Mouse (Mus musculus) midbrain, embryonic 14.5 days (tissue): ENCODE results near the gene Hadh. TPM values are rescaled to one million over a fixed set of nuclear protein-coding genes. Genes with fewer than 3 reads are reported as not detected.
A peak's percentile ranks its signal among the peaks of the same experiment; 100 is the strongest.

ENCODE experiments used
- ATAC-seq: fragments of 200-750 bp; cut with Nextera tagmentation; 2 replicates; pipeline ENCODE4 v1.8.0; 2017; ENCODE audit warnings: moderate number of reproducible peaks, moderate library complexity; ENCODE audit not compliant: low FRiP score, low TSS enrichment
- DNase-seq: peaks from one replicate; pipeline ENCODE4 v3.0.0-alpha.2; 2015
- H3K27ac ChIP-seq: fragments of 300-500 bp; sonication (generic); replicated peaks from 2 replicates; pipeline ENCODE4 v1.5.1; 2014; ENCODE audit warnings: mild to moderate bottlenecking, low read depth, low read length, moderate library complexity
- H3K27me3 ChIP-seq: fragments of 300-500 bp; sonication (generic); 2 replicates; pipeline ENCODE4 v1.6.1; 2014; ENCODE audit warnings: low read length, control low read depth, mixed read lengths; ENCODE audit not compliant: control insufficient read depth, insufficient read depth
- H3K36me3 ChIP-seq: fragments of 300-500 bp; sonication (generic); 2 replicates; pipeline ENCODE4 v1.6.1; 2014; ENCODE audit warnings: low read length, control low read depth; ENCODE audit not compliant: control insufficient read depth, insufficient read depth
- H3K4me1 ChIP-seq: fragments of 300-500 bp; sonication (generic); 2 replicates; pipeline ENCODE4 v1.6.1; 2014; ENCODE audit warnings: mild to moderate bottlenecking, antibody characterized with exemption, low read length, control low read depth; ENCODE audit not compliant: control insufficient read depth, insufficient read depth
- H3K4me2 ChIP-seq: fragments of 300-500 bp; sonication (generic); 2 replicates; pipeline ENCODE4 v1.6.1; 2014; ENCODE audit warnings: mild to moderate bottlenecking, low read length, moderate library complexity
- H3K4me3 ChIP-seq: fragments of 300-500 bp; sonication (generic); replicated peaks from 2 replicates; pipeline ENCODE4 v1.5.1; 2014; ENCODE audit warnings: low read depth, low read length
- H3K9ac ChIP-seq: fragments of 300-500 bp; sonication (generic); replicated peaks from 2 replicates; pipeline ENCODE4 v1.6.1; 2014; ENCODE audit warnings: mild to moderate bottlenecking, low read length, moderate library complexity
- H3K9me3 ChIP-seq: fragments of 300-500 bp; sonication (generic); 2 replicates; pipeline ENCODE4 v1.6.1; 2016; ENCODE audit warnings: low read length, control low read depth, mixed read lengths; ENCODE audit not compliant: control insufficient read depth
- WGBS: fragments of 180-500 bp; shearing (Covaris S2); extraction: QIAGEN DNeasy Blood & Tissue Kit; methylation state at CpG from one replicate; pipeline ENCODE4 v1.1.7; 2014; 5-methylcytosine and 5-hydroxymethylcytosine counted together
- polyA plus RNA-seq: library from polyadenylated mRNA; unstranded; fragments of >200 nt; fragmentation: Nextera tagmentation; extraction: Ambion mirVana; gene quantifications from 2 replicates; pipeline ENCODE4 v1.2.1, GENCODE M21; 2014

The Hadh gene
- polyA plus RNA-seq, 1 experiment from 2014 or later, result 26.5 TPM

DNA sequence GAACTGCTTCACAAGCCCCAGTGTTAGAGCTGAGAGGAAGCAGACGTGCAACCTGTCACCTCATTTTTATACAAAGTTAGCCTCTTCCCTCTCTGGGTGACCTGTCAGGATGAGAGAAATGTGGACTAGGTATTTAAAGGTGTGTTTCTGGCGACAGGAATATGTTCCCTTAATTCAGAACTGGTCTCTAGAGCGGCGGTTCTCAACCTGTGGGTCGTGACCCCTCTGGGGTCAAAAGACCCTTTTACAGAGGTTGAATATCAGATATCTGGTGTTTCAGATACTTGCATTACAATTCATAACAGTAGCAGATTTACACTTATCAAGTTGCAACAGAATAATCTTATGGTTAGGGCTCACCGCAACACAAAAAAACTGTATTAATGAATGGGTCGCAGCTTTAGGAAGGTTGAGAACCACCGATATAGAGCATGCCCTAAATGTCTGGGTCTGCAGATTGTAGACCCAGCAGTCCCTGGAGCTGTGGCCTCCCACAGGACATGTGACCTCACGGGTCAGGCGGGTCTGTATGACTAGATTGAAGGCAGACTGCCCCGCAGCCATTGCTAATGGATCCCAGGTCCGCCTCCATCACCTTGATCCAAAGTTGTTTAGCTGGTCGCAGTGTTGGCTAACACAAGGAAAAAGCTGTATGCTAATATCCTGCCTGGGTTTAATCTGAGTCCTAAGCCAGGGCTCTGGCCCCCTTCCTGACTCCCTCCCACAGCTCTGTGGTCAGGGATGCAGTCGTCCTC is 53.1 kb downstream of the Hadh start:
- no peak for DNase-seq
- no peak for ATAC-seq
- 89% methylated on average over 14 of the region's 14 CpGs for WGBS
- no peaks in the 10 kb centered on the region for H3K27me3 ChIP-seq
- H3K9ac ChIP-seq, result no peak overlapping the region
- H3K4me3 ChIP-seq, result no peak overlapping the region
- no peak overlapping the region for H3K27ac ChIP-seq
- no peak overlapping the region for H3K4me2 ChIP-seq
- peaks cover 2% of the 10 kb centered on the region; the same call in 1 of the 2 replicates for H3K36me3 ChIP-seq
- H3K4me1 ChIP-seq, result no peaks in the 10 kb centered on the region
- no peaks in the 10 kb centered on the region for H3K9me3 ChIP-seq

- peak; percentile 31 for DNase-seq
- no peak overlapping the region for H3K4me3 ChIP-seq
Measured at GRCm38 (mm10) chr3:131214841-131215240, 57.1 kb downstream of the Hadh start.

GRCm38 (mm10) chr3:131214060-131214658 is 57.7 kb downstream of the Hadh start:
- 86% methylated on average over 9 of the region's 9 CpGs for WGBS
- no peak overlapping the region for H3K4me2 ChIP-seq
- DNase-seq, result no peak
- H3K4me1 ChIP-seq, result no peaks in the 10 kb centered on the region
- no peaks in the 10 kb centered on the region; the same call in 1 of the 2 replicates for H3K36me3 ChIP-seq
- no peaks in the 10 kb centered on the region for H3K9me3 ChIP-seq
- no peak overlapping the region for H3K9ac ChIP-seq
- no peak for ATAC-seq
- no peak overlapping the region for H3K4me3 ChIP-seq
- H3K27ac ChIP-seq, result no peak overlapping the region
- H3K27me3 ChIP-seq, result no peaks in the 10 kb centered on the region

More at GRCm38 (mm10) chr3:131214841-131215240, 57.1 kb downstream of the Hadh start:
- ATAC-seq, result no peak
- no peaks in the 10 kb centered on the region for H3K4me1 ChIP-seq
- no peaks in the 10 kb centered on the region; the same call in 1 of the 2 replicates for H3K36me3 ChIP-seq
- H3K9me3 ChIP-seq, result no peaks in the 10 kb centered on the region
- H3K4me2 ChIP-seq, result no peak overlapping the region
- H3K27me3 ChIP-seq, result no peaks in the 10 kb centered on the region
- H3K27ac ChIP-seq, result no peak overlapping the region
- H3K9ac ChIP-seq, result no peak overlapping the region
- 65% methylated on average over 9 of the region's 9 CpGs for WGBS

DNA sequence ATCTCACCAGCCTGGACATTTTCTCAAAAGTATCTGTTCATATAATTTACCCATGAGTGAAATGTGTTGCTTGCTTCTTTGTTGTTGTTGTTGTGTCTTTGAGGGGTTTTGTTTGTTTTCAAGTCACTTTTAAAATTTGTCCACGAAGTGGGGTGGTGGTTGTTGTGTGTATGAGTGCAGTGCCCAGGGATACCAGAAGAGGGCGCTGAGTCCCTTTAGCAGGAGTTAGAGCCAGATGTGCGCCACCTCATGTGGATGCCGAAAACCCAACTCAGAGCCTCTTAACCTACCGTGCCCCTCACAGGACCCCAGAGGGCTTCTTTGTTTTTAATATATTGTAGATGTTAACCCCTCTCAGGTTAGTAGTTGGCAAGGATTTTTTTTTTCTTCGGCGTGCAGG is 59.7 kb downstream of the Hadh start:
- Histone ChIP-seq H3K4me1 (no peaks in the 10 kb centered on the region), H3K4me3 (no peak overlapping the region), H3K27ac (no peak overlapping the region), H3K9ac (no peak overlapping the region), H3K9me3 (no peaks in the 10 kb centered on the region), H3K36me3 (no peaks in the 10 kb centered on the region), H3K27me3 (no peaks in the 10 kb centered on the region), H3K4me2 (no peak overlapping the region)
- DNase-seq (no peak), ATAC-seq (no peak)
- 86% methylated on average over 7 of the region's 7 CpGs for WGBS

DNA sequence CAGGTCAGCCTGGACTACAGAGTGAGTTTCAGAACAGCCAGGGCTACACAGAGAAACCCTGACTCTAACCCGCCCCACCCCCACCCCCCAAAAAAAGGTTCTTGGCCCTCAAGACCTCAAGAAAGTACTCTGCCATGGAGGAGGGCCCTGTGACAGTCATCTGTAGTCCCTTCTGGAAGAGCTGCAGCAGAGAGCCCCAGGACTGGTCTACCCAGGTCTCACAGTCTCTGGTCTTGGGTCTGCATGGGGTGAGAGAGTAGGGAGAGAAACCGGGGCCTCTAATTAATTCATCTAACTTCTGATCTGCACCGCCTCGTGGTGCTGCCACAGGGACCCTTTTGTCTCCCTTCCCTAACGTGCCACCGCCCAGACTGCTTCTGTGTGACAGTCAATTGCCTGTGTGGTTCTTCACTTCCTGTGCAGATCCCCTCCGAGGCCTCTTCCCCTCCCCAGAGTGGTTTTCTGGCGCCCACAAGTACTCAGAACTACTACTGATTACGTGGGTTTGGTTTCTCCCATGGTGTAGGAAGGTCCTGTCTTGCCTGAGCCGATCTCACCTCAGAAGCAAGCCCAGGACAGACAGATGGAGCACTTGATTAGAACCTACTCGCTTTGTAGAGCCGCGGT is 63.5 kb downstream of the Hadh start:
- H3K4me1 ChIP-seq, result no peaks in the 10 kb centered on the region
- ATAC-seq (peak; percentile 55; the same call in 1 of the 2 replicates), DNase-seq (no peak)
- no peak overlapping the region for H3K9ac ChIP-seq
- H3K36me3 ChIP-seq, result peaks cover 11% of the 10 kb centered on the region; the same call in 1 of the 2 replicates
- H3K4me3 ChIP-seq, result no peak overlapping the region
- no peaks in the 10 kb centered on the region for H3K9me3 ChIP-seq
- H3K27ac ChIP-seq, result no peak overlapping the region
- no peaks in the 10 kb centered on the region for H3K27me3 ChIP-seq
- WGBS, result 48% methylated on average over 13 of the region's 13 CpGs
- no peak overlapping the region for H3K4me2 ChIP-seq

- Histone ChIP-seq H3K4me3 (no peak overlapping the region), H3K4me2 (no peak overlapping the region), H3K27me3 (no peaks in the 10 kb centered on the region), H3K9me3 (no peaks in the 10 kb centered on the region), H3K36me3 (peaks cover 11% of the 10 kb centered on the region; the same call in 1 of the 2 replicates), H3K27ac (no peak overlapping the region), H3K9ac (no peak overlapping the region), H3K4me1 (no peaks in the 10 kb centered on the region)
- 75% methylated on average over 5 of the region's 5 CpGs for WGBS
- DNase-seq (no peak), ATAC-seq (peak; percentile 8; the same call in 1 of the 2 replicates)
Measured at GRCm38 (mm10) chr3:131207846-131208245, 64.1 kb downstream of the Hadh start.

DNA sequence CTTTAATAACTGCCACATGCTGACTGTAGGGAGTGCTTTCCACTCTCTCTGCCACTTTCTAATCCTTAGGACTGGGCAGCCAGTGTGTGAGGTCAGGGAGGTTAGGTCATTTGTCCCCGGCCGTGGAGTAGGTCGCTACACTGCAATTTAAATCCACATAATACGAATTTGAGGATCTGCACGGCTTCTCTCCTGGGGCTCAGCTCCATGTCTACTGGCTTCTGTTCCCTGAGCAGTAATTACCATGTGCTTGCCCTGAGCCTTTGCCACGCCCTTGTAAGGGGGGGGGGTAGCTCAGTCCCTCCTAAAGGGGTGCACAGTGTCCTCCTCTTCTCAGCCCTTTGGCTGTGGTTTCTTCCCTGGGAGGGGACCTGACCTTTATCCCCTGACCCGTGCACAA is 69.6 kb downstream of the Hadh start:
- DNase-seq (no peak), ATAC-seq (no peak)
- Histone ChIP-seq H3K9me3 (no peaks in the 10 kb centered on the region), H3K4me1 (peaks cover 4% of the 10 kb centered on the region; the same call in 1 of the 2 replicates), H3K27me3 (no peaks in the 10 kb centered on the region), H3K27ac (no peak overlapping the region), H3K9ac (no peak overlapping the region), H3K4me3 (no peak overlapping the region), H3K36me3 (peaks cover 14% of the 10 kb centered on the region; the same call in 1 of the 2 replicates), H3K4me2 (no peak overlapping the region)
- 33% methylated on average over 7 of the region's 7 CpGs for WGBS

- H3K27me3 ChIP-seq, result no peaks in the 10 kb centered on the region
- 73% methylated on average over 20 of the region's 20 CpGs for WGBS
- no peak overlapping the region for H3K27ac ChIP-seq
- H3K36me3 ChIP-seq, result peaks cover 22% of the 10 kb centered on the region
- no peak overlapping the region for H3K9ac ChIP-seq
- peaks cover 4% of the 10 kb centered on the region; the same call in 1 of the 2 replicates for H3K4me1 ChIP-seq
- ATAC-seq, result no peak
- H3K4me3 ChIP-seq, result no peak overlapping the region
- no peak for DNase-seq
- H3K4me2 ChIP-seq, result no peak overlapping the region
- no peaks in the 10 kb centered on the region for H3K9me3 ChIP-seq
Measured at GRCm38 (mm10) chr3:131199590-131200288, 72.2 kb downstream of the Hadh start.
